Mouse (Mus musculus) G1E (cell line): ENCODE data around the gene Cdc37l1.

ENCODE experiments used
- CTCF ChIP-seq: IDR thresholded peaks from 2 replicates; pipeline ENCODE4 v1.5.1; 2012; ENCODE audit warnings: low read depth, low read length, inconsistent platforms, mixed read lengths
- GATA1 ChIP-seq: IDR thresholded peaks from 2 replicates; pipeline ENCODE4 v1.6.1; 2012; ENCODE audit warnings: borderline replicate concordance, low read length, inconsistent platforms, mixed read lengths
- GATA2 ChIP-seq: IDR thresholded peaks from 2 replicates; pipeline ENCODE4 v1.6.1; 2012; ENCODE audit warnings: low read depth, low read length, inconsistent platforms, borderline replicate concordance
- POLR2AphosphoS5 ChIP-seq: IDR thresholded peaks from 2 replicates; pipeline ENCODE4 v1.6.1; 2012; ENCODE audit warnings: low read depth, low read length, inconsistent platforms; ENCODE audit not compliant: insufficient replicate concordance
- TAL1 ChIP-seq: conservative IDR thresholded peaks from 2 replicates; pipeline ENCODE4 v1.6.1; 2012; ENCODE audit warnings: low read depth, low read length, inconsistent platforms, mixed read lengths

DNA sequence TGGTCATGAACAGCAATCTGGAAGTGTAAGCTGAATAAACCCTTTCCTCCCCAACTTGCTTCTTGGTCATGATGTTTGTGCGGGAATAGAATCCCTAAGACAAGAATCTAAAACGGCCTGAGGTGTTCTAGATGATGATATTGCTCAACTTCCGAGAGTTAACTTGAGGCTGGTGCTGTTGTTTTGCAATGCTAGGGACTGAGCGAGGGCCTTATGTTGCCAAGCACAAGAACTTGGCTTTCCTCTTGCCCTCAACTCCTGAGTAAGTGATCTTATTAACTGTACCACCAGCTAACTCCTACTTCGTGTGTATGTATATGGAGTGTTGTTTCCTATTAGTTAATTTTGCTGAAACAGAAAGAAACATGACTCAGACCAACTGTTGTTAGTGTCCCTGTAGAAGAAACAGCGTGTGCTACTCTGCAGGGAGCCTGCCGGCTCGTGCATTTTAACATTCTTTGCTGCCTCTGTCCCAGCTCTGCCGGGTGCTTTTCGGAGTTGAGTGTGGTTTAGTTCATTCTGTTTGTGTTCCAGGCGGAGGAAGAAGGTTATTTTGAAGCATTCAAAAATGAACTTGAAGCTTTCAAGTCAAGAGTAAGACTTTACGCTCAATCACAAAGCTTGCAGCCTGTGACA is 21.3 kb downstream of the Cdc37l1 start:
- no peak for TF ChIP-seq CTCF
- no peak for TF ChIP-seq GATA1
- TF ChIP-seq POLR2AphosphoS5 = no peak
- TF ChIP-seq TAL1 = no peak
- no peak for TF ChIP-seq GATA2
